Mouse (Mus musculus) MEL (cell line): ENCODE data around the gene Cd163. TPM values are rescaled to one million over a fixed set of nuclear protein-coding genes. Genes with fewer than 3 reads are reported as not detected.

Experiments
- DNase-seq: peaks from one replicate; pipeline ENCODE4 v3.0.0; 2011; ENCODE audit warnings: low read depth, low spot score
- H3K27ac ChIP-seq: 2 replicates; pipeline ENCODE4 v1.5.1; 2012; ENCODE audit warnings: low read depth, mild to moderate bottlenecking, control low read depth, low read length, moderate library complexity; ENCODE audit not compliant: control insufficient read depth
- H3K27me3 ChIP-seq, 2 experiments: fragments of 150-350 bp in 1 of 2; sonication (generic) in 1 of 2; 2 replicates each; pipeline ENCODE4 v1.6.1; 2012; ENCODE audit warnings: low read length in 2 of 2, mild to moderate bottlenecking in 2 of 2, improper control_type of control experiment in 1 of 2, moderate library complexity in 1 of 2; ENCODE audit not compliant: insufficient read depth in 2 of 2, control insufficient read depth in 1 of 2
- H3K36me3 ChIP-seq, 2 experiments: 2 replicates each; pipeline ENCODE4 v1.6.1; 2012 to 2014; ENCODE audit warnings: low read length in 2 of 2, improper control_type of control experiment in 1 of 2, inconsistent platforms in 1 of 2, mild to moderate bottlenecking in 1 of 2; ENCODE audit not compliant: insufficient read depth in 2 of 2, control insufficient read depth in 1 of 2
- H3K4me1 ChIP-seq, 2 experiments: fragments of 150-350 bp in 1 of 2; sonication (generic) in 1 of 2; 2 replicates each; pipeline ENCODE4 v1.6.1; 2012; ENCODE audit warnings: low read length in 2 of 2, improper control_type of control experiment in 1 of 2, mild to moderate bottlenecking in 1 of 2; ENCODE audit not compliant: insufficient read depth in 2 of 2, control insufficient read depth in 1 of 2
- H3K4me3 ChIP-seq, 2 experiments: fragments of 150-350 bp in 1 of 2; sonication (generic) in 1 of 2; 2 replicates each; pipeline ENCODE4 v1.5.1; 2012; ENCODE audit warnings: low read depth in 2 of 2, low read length in 2 of 2, mild to moderate bottlenecking in 2 of 2, moderate library complexity in 2 of 2, control low read depth in 1 of 2, improper control_type of control experiment in 1 of 2; ENCODE audit not compliant: control insufficient read depth in 1 of 2, insufficient read depth in 1 of 2
- H3K79me2 ChIP-seq: 2 replicates; pipeline ENCODE4 v1.6.1; 2012; ENCODE audit warnings: mild to moderate bottlenecking, low read length, moderate library complexity; ENCODE audit not compliant: control insufficient read depth, poor library complexity, insufficient read depth
- H3K9ac ChIP-seq: 2 replicates; pipeline ENCODE4 v1.6.1; 2012; ENCODE audit warnings: low read depth, mild to moderate bottlenecking, control low read depth, low read length, moderate library complexity; ENCODE audit not compliant: control insufficient read depth, poor library complexity, severe bottlenecking
- H3K9me3 ChIP-seq: fragments of 150-350 bp; sonication (generic); replicated peaks from 2 replicates; pipeline ENCODE4 v1.6.1; 2012; ENCODE audit warnings: mild to moderate bottlenecking, low read length, improper control_type of control experiment, moderate library complexity; ENCODE audit not compliant: insufficient read depth
- EP300 ChIP-seq, 2 experiments: IDR thresholded peaks; 2 replicates each; pipeline ENCODE4 v1.6.1; 2011; ENCODE audit warnings: improper control_type of control experiment in 2 of 2, low read length in 2 of 2, low read depth in 1 of 2, mild to moderate bottlenecking in 1 of 2
- ETS1 ChIP-seq: IDR thresholded peaks from 2 replicates; pipeline ENCODE4 v1.6.1; 2012; ENCODE audit warnings: low read depth, mild to moderate bottlenecking, inconsistent platforms, low read length, improper control_type of control experiment, moderate library complexity
- GATA1 ChIP-seq: IDR thresholded peaks from 2 replicates; pipeline ENCODE4 v1.6.1; 2011; ENCODE audit warnings: low read depth, low read length, improper control_type of control experiment
- KAT2A ChIP-seq: conservative IDR thresholded peaks from 2 replicates; pipeline ENCODE4 v1.6.1; 2012; ENCODE audit warnings: low read depth, low read length, improper control_type of control experiment, inconsistent platforms
- MAZ ChIP-seq: IDR thresholded peaks from 2 replicates; pipeline ENCODE4 v1.6.1; 2012; ENCODE audit warnings: low read depth, mild to moderate bottlenecking, inconsistent platforms, low read length, improper control_type of control experiment
- MXI1 ChIP-seq: IDR thresholded peaks from 2 replicates; pipeline ENCODE4 v1.6.1; 2011; ENCODE audit warnings: mild to moderate bottlenecking, low read depth, low read length, improper control_type of control experiment
- POLR2A ChIP-seq, 2 experiments: IDR thresholded peaks; 2 replicates each; pipeline ENCODE4 v1.6.1; 2011 to 2012; ENCODE audit warnings: low read length in 2 of 2, mild to moderate bottlenecking in 2 of 2, control low read depth in 1 of 2, improper control_type of control experiment in 1 of 2, low read depth in 1 of 2, moderate library complexity in 1 of 2; ENCODE audit not compliant: control insufficient read depth in 1 of 2, insufficient read depth in 1 of 2, poor library complexity in 1 of 2
- RCOR1 ChIP-seq: IDR thresholded peaks from 2 replicates; pipeline ENCODE4 v1.6.1; 2012; ENCODE audit warnings: low read depth, mild to moderate bottlenecking, inconsistent platforms, low read length, improper control_type of control experiment
- SIN3A ChIP-seq: IDR thresholded peaks from 2 replicates; pipeline ENCODE4 v1.6.1; 2012; ENCODE audit warnings: low read length, improper control_type of control experiment, inconsistent platforms
- TAL1 ChIP-seq: IDR thresholded peaks from 2 replicates; pipeline ENCODE4 v1.6.1; 2012; ENCODE audit warnings: mild to moderate bottlenecking, inconsistent platforms, low read length, moderate library complexity, mixed read lengths
- TBP ChIP-seq: IDR thresholded peaks from 2 replicates; pipeline ENCODE4 v1.8.0; 2011; ENCODE audit warnings: low read depth, low read length, improper control_type of control experiment
- TCF12 ChIP-seq: IDR thresholded peaks from 2 replicates; pipeline ENCODE4 v1.6.1; 2014; ENCODE audit warnings: low read depth, mild to moderate bottlenecking, inconsistent platforms, low read length, improper control_type of control experiment, moderate library complexity
- UBTF ChIP-seq: IDR thresholded peaks from 2 replicates; pipeline ENCODE4 v1.6.1; 2012; ENCODE audit warnings: low read depth, mild to moderate bottlenecking, inconsistent platforms, low read length, improper control_type of control experiment, moderate library complexity, borderline replicate concordance; ENCODE audit not compliant: insufficient read depth
- USF2 ChIP-seq, 2 experiments: IDR thresholded peaks; 2 replicates each; pipeline ENCODE4 v1.6.1; 2011 to 2012; ENCODE audit warnings: improper control_type of control experiment in 2 of 2, low read length in 2 of 2, borderline replicate concordance in 1 of 2, inconsistent platforms in 1 of 2, low read depth in 1 of 2, mild to moderate bottlenecking in 1 of 2; ENCODE audit not compliant: insufficient read depth in 1 of 2
- ZC3H11A ChIP-seq: IDR thresholded peaks from 2 replicates; pipeline ENCODE4 v1.6.1; 2012; ENCODE audit warnings: low read depth, mild to moderate bottlenecking, inconsistent platforms, low read length, improper control_type of control experiment
- ZMIZ1 ChIP-seq: IDR thresholded peaks from 2 replicates; pipeline ENCODE4 v1.6.1; 2012; ENCODE audit warnings: low read depth, mild to moderate bottlenecking, inconsistent platforms, low read length, improper control_type of control experiment, moderate library complexity
- ZNF384 ChIP-seq: IDR thresholded peaks from 2 replicates; pipeline ENCODE4 v1.6.1; 2012; ENCODE audit warnings: low read depth, mild to moderate bottlenecking, inconsistent platforms, low read length, improper control_type of control experiment
- polyA plus RNA-seq, 2 experiments: library from polyadenylated mRNA; stranded (reverse) in 1 of 2; unstranded in 1 of 2; fragments of >175 nt in 1 of 2; fragments of >200 nt in 1 of 2; gene quantifications; 2 replicates each; pipeline versions ENCODE4 v1.2.1 to v1.2.4; 2012; ENCODE audit warnings: low replicate concordance in 2 of 2, low read depth in 1 of 2; ENCODE audit not compliant: insufficient read length in 2 of 2, insufficient read depth in 1 of 2, missing spikeins in 1 of 2
- total RNA-seq: library from RNA; depleted of rRNA; stranded (reverse); fragments of 300-350 nt; gene quantifications from 2 replicates; pipeline ENCODE4 v1.2.3, GENCODE M21; 2012

The Cd163 gene
- total and polyA plus RNA-seq, 3 experiments, result 0.58 to 0.81 TPM; not detected in 1

DNA sequence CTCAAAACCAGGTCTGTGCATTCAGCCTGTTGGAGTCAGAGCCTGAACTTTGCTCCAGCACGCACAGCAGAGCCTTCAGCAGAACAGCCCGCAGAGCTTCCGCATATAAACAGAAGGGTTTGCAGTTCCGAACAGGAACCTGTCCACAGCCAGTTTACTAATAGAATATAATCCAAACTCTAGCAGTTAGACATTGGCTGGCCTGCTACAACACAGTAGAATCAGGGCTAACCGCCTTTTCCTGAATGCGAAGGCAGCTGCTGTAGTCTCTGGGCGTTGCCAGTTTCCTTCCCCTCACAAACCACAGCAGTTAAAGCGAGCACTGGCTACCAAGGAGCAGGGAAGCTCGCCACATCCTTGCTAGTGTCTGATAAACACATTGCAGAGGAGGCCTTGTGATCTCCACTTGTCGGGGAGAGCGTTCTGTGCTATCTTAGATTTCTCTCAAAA lies 71.0 kb downstream of the Cd163 start (continued):
- TF ChIP-seq TBP (peak; percentile 81; the same call in 1 of the 2 replicates), KAT2A (peak; percentile 35; the same call in 1 of the 2 replicates), SIN3A (peak; percentile 93)

DNA sequence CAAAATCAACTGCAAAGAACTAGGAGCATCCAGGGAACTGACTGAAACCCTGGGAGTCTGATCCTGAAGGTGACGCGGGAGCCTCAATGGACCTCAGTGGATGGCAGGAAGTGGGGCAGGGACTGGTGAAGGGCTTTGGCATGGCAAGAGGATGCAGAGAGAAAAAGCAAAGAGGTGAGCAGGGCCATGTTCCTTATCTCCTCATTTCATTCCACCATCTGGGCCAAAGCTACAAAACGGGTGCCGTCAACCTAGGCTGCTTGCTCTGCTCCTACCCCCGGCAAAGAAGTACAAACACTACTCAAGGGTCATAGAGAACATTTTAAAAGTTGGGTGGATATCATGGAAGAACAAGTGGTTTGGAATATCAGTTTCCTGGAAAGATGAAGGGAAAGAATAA lies 71.9 kb downstream of the Cd163 start:
- H3K27me3 ChIP-seq, result no peaks in the 10 kb centered on the region
- peak overlapping the region; percentile 98 for H3K27ac ChIP-seq
- H3K4me3 ChIP-seq, result peak overlapping the region in 1 of 2 experiments; percentile 7; a peak in 1 of 4 replicates
- peak overlapping the region; percentile 51 for H3K9ac ChIP-seq
- H3K4me1 ChIP-seq, result peaks cover 28 to 38% of the 10 kb centered on the region in 2 experiments
- H3K9me3 ChIP-seq, result no peaks in the 10 kb centered on the region
- H3K36me3 ChIP-seq, result peaks cover 0 to 46% of the 10 kb centered on the region in 2 experiments; a peak in 2 of 4 replicates
- H3K79me2 ChIP-seq, result no peaks in the 10 kb centered on the region
- TF ChIP-seq ZC3H11A (no peak), TCF12 (peak; percentile 64), TBP (0 out of 2 replicates have a peak, but pooled peaks have one; percentile 47), GATA1 (peak; percentile 75), POLR2A (IDR thresholded peaks at IDR 0.05; ENCODE audit: control insufficient read depth in 1 of 2, insufficient read depth in 1 of 2, low read depth in 1 of 2, low read length in 2 of 2, poor library complexity in 1 of 2) (no peak), ETS1 (peak; percentile 46), TAL1 (peak; percentile 86), MAZ (peak; percentile 61; the same call in 1 of the 2 replicates), EP300 (IDR thresholded peaks at IDR 0.05; ENCODE audit: low read depth in 1 of 2, low read length in 2 of 2) (peak; percentile 51 to 70; a peak in 3 of 4 replicates), RCOR1 (no peak; the same call in 1 of the 2 replicates)
- DNase-seq, result peak; percentile 78

DNA sequence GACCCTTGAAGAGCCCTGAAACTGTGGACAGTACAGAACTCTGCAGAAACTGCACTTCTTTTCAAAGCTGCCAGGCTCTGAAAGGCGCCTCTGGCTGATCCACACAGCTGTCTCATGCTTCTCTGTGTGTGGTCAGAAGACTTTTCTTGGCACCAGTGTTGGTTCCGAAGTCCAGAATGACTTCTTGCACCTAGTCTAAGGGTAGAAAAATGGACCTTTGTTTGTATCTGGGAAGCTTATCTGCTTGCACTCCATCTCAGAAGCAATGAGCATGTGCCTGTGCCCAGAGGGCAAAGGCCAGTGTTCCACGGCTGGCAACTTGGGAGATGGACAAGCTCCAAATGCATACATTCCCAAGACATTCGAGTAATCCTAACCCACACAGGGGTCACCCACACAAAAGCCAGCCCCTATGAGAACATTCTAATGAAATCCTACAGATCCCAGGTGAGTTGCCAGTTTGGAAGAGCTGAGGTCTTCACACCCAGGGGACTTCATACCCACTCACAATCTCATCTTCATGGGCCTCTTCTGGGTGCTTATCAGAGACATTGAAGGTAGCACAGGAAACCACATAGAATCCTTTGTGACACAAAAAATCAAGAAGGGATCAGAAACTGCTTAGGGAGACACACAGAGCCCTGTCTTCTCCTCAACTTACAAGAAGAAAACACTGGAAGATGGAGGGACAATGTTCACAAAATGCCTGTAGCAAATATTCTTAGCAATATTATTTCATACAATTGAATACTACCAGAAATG lies 73.2 kb downstream of the Cd163 start:
- Histone ChIP-seq H3K9me3 (no peaks in the 10 kb centered on the region), H3K4me1 (peaks cover 28 to 38% of the 10 kb centered on the region in 2 experiments), H3K27me3 (no peaks in the 10 kb centered on the region), H3K9ac (no peak overlapping the region; the same call in 1 of the 2 replicates), H3K4me3 (no peak overlapping the region), H3K36me3 (peaks cover 0 to 46% of the 10 kb centered on the region in 2 experiments; a peak in 2 of 4 replicates), H3K27ac (peak overlapping the region; percentile 13)
- DNase-seq, result peak; percentile 35
- TF ChIP-seq UBTF (no peak), GATA1 (peak; percentile 48), RCOR1 (peak; percentile 85), ZMIZ1 (no peak), EP300 (IDR thresholded peaks at IDR 0.05; ENCODE audit: low read depth in 1 of 2, low read length in 2 of 2) (peak; percentile 47 to 69; a peak in 3 of 4 replicates), ZNF384 (no peak), USF2 (IDR thresholded peaks at IDR 0.05; ENCODE audit: borderline replicate concordance in 1 of 2, insufficient read depth in 1 of 2, low read depth in 1 of 2, low read length in 2 of 2) (no peak), SIN3A (no peak), ETS1 (no peak), MAZ (no peak), TCF12 (0 out of 2 replicates have a peak, but pooled peaks have one; percentile 37), MXI1 (no peak)
- TF ChIP-seq, all 39 proteins: peak for 4
- H3K79me2 ChIP-seq, result no peaks in the 10 kb centered on the region
